Mouse (Mus musculus): ENCODE data around the gene Oaz2. TPM values are rescaled to one million over a fixed set of nuclear protein-coding genes. Genes with fewer than 3 reads are reported as not detected.
"Not testable (repeated sequence)": the region's sequence is repeated elsewhere in the genome, so short reads cannot be mapped to it uniquely, and the experiment has no call there.

Gene Oaz2
- polyA plus RNA-seq, 2 experiments: 21.5 to 29.6 TPM

DNA sequence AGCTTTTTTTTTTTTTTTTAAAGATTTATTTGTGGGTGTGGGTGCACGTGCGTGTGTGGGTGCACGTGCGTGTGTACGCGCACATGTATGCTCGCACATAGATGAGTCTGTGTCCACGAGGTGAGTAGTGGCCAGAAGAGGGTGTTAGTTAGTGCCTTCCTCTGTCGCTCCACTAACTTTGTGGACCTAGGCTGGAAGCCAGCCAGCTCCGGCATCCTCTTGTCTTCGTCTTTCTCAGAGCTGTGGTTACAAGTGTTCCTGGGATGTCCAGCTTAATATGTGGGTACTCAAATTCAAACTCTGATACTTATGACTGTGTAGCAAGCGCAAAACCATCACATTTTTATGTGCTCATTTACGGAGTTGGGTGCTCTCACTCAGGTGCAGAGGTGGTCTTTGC is 19.1 kb upstream of the Oaz2 start:
- no peaks in the 10 kb centered on the region for H3K9me3 ChIP-seq (ENCODE audit: control insufficient read depth, low read length)
- no peak overlapping the region for H3K9ac ChIP-seq (replicated peaks)
- no peaks in the 10 kb centered on the region for H3K36me3 ChIP-seq (replicated peaks; ENCODE audit: control insufficient read depth, insufficient read depth, low read depth)
- no peak overlapping the region for H3K4me2 ChIP-seq (ENCODE audit: low read depth)
- H3K27me3 ChIP-seq (ENCODE audit: control insufficient read depth, insufficient read depth, low read length): no peaks in the 10 kb centered on the region
- ATAC-seq (ENCODE audit: insufficient read depth): no peak
- no peak for TF ChIP-seq EP300 (IDR thresholded peaks at IDR 0.05; ENCODE audit: low read depth)
- TF ChIP-seq CTCF (IDR thresholded peaks at IDR 0.05; ENCODE audit: low read depth): no peak
- no peak for DNase-seq (ENCODE audit: low read depth in 3 of 3, low spot score in 3 of 3)
- 83% methylated on average over 13 of the region's 13 CpGs for WGBS (ENCODE audit: insufficient replicate concordance)
- H3K4me3 ChIP-seq (ENCODE audit: insufficient read depth in 1 of 2, low read depth in 2 of 2, low read length in 2 of 2): no peak overlapping the region
- no peak overlapping the region for H3K27ac ChIP-seq
- peaks cover 0 to 4% of the 10 kb centered on the region in 2 experiments; a peak in 1 of 4 replicates for H3K4me1 ChIP-seq (replicated peaks; ENCODE audit: control insufficient read depth in 2 of 2, insufficient read depth in 2 of 2, low read length in 1 of 2)

DNA sequence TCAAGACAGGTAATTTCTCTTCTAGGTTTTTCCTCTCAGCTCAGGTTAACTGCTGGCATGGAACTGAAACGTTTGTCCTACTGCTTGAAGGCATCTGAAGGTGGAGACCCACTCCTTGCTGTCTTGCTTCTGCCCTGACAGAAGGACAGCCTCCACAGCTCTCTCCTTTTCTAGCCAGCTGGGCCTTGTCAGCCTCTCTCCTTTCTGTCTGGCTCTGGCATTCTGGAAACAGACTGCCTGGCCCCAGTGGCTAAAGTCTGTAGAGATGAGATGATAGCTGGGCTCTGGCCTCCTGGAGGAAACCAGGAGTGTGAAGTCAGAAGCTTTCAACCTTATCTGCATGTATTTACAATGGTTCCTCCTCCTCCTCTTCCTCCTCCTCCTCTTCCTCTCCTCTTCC is 17.8 kb upstream of the Oaz2 start:
- TF ChIP-seq EP300 (IDR thresholded peaks at IDR 0.05; ENCODE audit: low read depth) (no peak), CTCF (IDR thresholded peaks at IDR 0.05; ENCODE audit: low read depth) (no peak)
- H3K27ac ChIP-seq: no peak overlapping the region
- ATAC-seq (ENCODE audit: insufficient read depth) (no peak), DNase-seq (ENCODE audit: low read depth in 3 of 3, low spot score in 3 of 3) (no peak)
- 24% methylated on average over 1 of the region's 1 CpGs for WGBS (ENCODE audit: insufficient replicate concordance)
- no peaks in the 10 kb centered on the region for H3K27me3 ChIP-seq (ENCODE audit: control insufficient read depth, insufficient read depth, low read length)
- H3K4me2 ChIP-seq (ENCODE audit: low read depth): no peak overlapping the region
- peaks cover 0 to 4% of the 10 kb centered on the region in 2 experiments; a peak in 1 of 4 replicates for H3K4me1 ChIP-seq (replicated peaks; ENCODE audit: control insufficient read depth in 2 of 2, insufficient read depth in 2 of 2, low read length in 1 of 2)
- no peak overlapping the region for H3K4me3 ChIP-seq (ENCODE audit: insufficient read depth in 1 of 2, low read depth in 2 of 2, low read length in 2 of 2)
- no peaks in the 10 kb centered on the region for H3K36me3 ChIP-seq (replicated peaks; ENCODE audit: control insufficient read depth, insufficient read depth, low read depth)
- no peaks in the 10 kb centered on the region for H3K9me3 ChIP-seq (ENCODE audit: control insufficient read depth, low read length)
- no peak overlapping the region for H3K9ac ChIP-seq (replicated peaks)

DNA sequence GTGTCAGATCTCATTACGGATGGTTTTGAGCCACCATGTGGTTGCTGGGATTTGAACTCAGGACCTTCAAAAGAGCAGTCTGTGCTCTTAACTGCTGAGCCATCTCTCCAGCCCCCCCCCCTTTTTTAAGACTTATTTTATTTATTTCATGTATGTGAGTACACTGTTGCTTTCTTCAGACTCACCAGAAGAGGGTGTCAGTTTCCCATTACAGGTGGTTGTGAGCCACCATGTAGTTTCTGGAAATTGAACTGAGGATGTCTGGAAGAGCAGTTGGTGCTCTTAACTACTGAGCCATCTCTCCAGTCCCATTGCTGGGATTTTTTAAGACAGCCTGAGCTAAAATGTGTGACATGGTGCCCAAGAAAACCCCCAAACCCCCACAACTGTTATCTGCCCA is 15.8 kb upstream of the Oaz2 start:
- H3K9ac ChIP-seq (replicated peaks); H3K9me3 ChIP-seq (ENCODE audit: control insufficient read depth, low read length); H3K4me2 ChIP-seq (ENCODE audit: low read depth); H3K4me3 ChIP-seq (ENCODE audit: insufficient read depth in 1 of 2, low read depth in 2 of 2, low read length in 2 of 2); H3K27me3 ChIP-seq (ENCODE audit: control insufficient read depth, insufficient read depth, low read length); H3K36me3 ChIP-seq (replicated peaks; ENCODE audit: control insufficient read depth, insufficient read depth, low read depth); H3K27ac ChIP-seq; DNase-seq (ENCODE audit: low read depth in 3 of 3, low spot score in 3 of 3); H3K4me1 ChIP-seq (replicated peaks; ENCODE audit: control insufficient read depth in 2 of 2, insufficient read depth in 2 of 2, low read length in 1 of 2); ATAC-seq (ENCODE audit: insufficient read depth): not testable (repeated sequence)
- 64% methylated on average over 1 of the region's 1 CpGs for WGBS (ENCODE audit: insufficient replicate concordance)

DNA sequence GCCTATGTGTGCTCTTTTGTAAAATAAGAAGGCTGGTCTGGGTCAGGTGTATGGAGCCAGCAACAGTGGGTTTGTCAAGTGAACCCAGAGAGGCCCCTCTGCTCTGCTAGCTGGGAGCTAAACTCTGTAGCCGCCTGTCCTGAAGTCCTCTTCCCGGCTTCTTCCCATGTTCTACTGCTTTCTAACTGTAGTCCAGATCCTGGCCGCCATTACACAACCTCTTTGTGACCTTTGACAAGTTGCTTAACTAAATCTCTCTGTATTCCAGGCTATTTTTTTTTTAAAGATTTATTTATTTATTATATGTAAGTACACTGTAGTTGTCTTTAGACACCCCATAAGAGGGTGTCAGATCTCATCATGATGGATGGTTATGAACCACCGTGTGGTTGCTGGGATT is 14.1 kb upstream of the Oaz2 start:
- Histone ChIP-seq H3K9me3 (ENCODE audit: control insufficient read depth, low read length) (no peaks in the 10 kb centered on the region), H3K36me3 (replicated peaks; ENCODE audit: control insufficient read depth, insufficient read depth, low read depth) (no peaks in the 10 kb centered on the region), H3K4me1 (replicated peaks; ENCODE audit: control insufficient read depth in 2 of 2, insufficient read depth in 2 of 2, low read length in 1 of 2) (no peaks in the 10 kb centered on the region), H3K27me3 (ENCODE audit: control insufficient read depth, insufficient read depth, low read length) (no peaks in the 10 kb centered on the region), H3K4me2 (ENCODE audit: low read depth) (no peak overlapping the region), H3K27ac (no peak overlapping the region), H3K9ac (replicated peaks) (no peak overlapping the region), H3K4me3 (ENCODE audit: insufficient read depth in 1 of 2, low read depth in 2 of 2, low read length in 2 of 2) (no peak overlapping the region)
- WGBS (ENCODE audit: insufficient replicate concordance): 74% methylated on average over 4 of the region's 4 CpGs
- DNase-seq (ENCODE audit: low read depth in 3 of 3, low spot score in 3 of 3) (no peak), ATAC-seq (ENCODE audit: insufficient read depth) (no peak)
- TF ChIP-seq EP300 (IDR thresholded peaks at IDR 0.05; ENCODE audit: low read depth): no peak
- no peak for TF ChIP-seq CTCF (IDR thresholded peaks at IDR 0.05; ENCODE audit: low read depth)

DNA sequence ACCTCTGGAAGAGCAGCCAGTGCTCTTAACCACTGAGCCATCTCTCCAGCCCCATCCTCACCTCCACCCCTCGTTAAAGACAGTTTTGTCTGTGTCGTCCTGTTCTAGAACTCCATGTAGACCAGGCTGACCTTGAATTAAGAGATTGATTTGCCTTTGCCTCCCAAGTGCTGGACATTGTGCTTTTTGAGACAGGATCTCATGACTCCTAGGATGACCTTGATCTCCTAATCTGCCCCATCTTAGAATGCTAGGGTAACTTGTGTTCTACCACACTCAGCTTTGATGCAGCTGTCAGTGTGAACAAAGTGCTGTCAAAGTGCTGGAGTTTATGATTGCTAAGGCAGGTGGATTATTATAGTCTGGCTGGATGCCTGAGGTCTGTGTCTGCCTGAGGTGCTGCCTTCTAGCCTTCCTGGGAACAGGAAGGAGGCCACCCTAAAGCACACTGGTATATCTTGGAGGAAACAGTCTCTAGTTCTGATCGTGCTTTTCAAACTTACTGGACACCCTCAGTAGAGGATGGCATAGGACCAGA is 13.0 kb upstream of the Oaz2 start:
- Histone ChIP-seq H3K27ac (no peak overlapping the region), H3K36me3 (replicated peaks; ENCODE audit: control insufficient read depth, insufficient read depth, low read depth) (no peaks in the 10 kb centered on the region), H3K4me1 (replicated peaks; ENCODE audit: control insufficient read depth in 2 of 2, insufficient read depth in 2 of 2, low read length in 1 of 2) (no peaks in the 10 kb centered on the region), H3K4me2 (ENCODE audit: low read depth) (no peak overlapping the region), H3K27me3 (ENCODE audit: control insufficient read depth, insufficient read depth, low read length) (no peaks in the 10 kb centered on the region), H3K9ac (replicated peaks) (no peak overlapping the region), H3K9me3 (ENCODE audit: control insufficient read depth, low read length) (no peaks in the 10 kb centered on the region), H3K4me3 (ENCODE audit: insufficient read depth in 1 of 2, low read depth in 2 of 2, low read length in 2 of 2) (no peak overlapping the region)
- TF ChIP-seq EP300 (IDR thresholded peaks at IDR 0.05; ENCODE audit: low read depth) (no peak), CTCF (IDR thresholded peaks at IDR 0.05; ENCODE audit: low read depth) (no peak)
- 56% methylated on average over 3 of the region's 3 CpGs for WGBS (ENCODE audit: insufficient replicate concordance)
- ATAC-seq (ENCODE audit: insufficient read depth) (no peak), DNase-seq (ENCODE audit: low read depth in 3 of 3, low spot score in 3 of 3) (no peak)

All from liver, embryonic 14.5 days (tissue).